Mouse (Mus musculus) heart, embryonic 10.5 days (tissue): ENCODE data around the gene Itgal. TPM values are rescaled to one million over a fixed set of nuclear protein-coding genes. Genes with fewer than 3 reads are reported as not detected.
"Not testable (repeated sequence)": the region's sequence is repeated elsewhere in the genome, so short reads cannot be mapped to it uniquely, and the experiment has no call there.

Experiments
- DNase-seq: peaks from one replicate; pipeline ENCODE4 v3.0.0-alpha.2; 2017; ENCODE audit warnings: low spot score
- H3K27ac ChIP-seq: fragments of 300-500 bp; sonication (generic); 2 replicates; pipeline ENCODE4 v1.5.1; 2016; ENCODE audit warnings: mild to moderate bottlenecking
- H3K27me3 ChIP-seq: fragments of 300-500 bp; sonication (generic); 2 replicates; pipeline ENCODE4 v1.6.1; 2016; ENCODE audit warnings: mild to moderate bottlenecking; ENCODE audit not compliant: poor library complexity, insufficient read depth, severe bottlenecking
- H3K36me3 ChIP-seq: fragments of 300-500 bp; sonication (generic); 2 replicates; pipeline ENCODE4 v1.6.1; 2016; ENCODE audit warnings: mild to moderate bottlenecking, moderate library complexity
- H3K4me1 ChIP-seq: fragments of 300-500 bp; sonication (generic); 2 replicates; pipeline ENCODE4 v1.6.1; 2016; ENCODE audit warnings: mild to moderate bottlenecking
- H3K4me3 ChIP-seq: fragments of 300-500 bp; sonication (generic); 2 replicates; pipeline ENCODE4 v1.5.1; 2016; ENCODE audit warnings: mild to moderate bottlenecking, moderate library complexity
- H3K9me3 ChIP-seq: fragments of 300-500 bp; sonication (generic); 2 replicates; pipeline ENCODE4 v1.6.1; 2016; ENCODE audit warnings: mild to moderate bottlenecking, moderate library complexity
- WGBS: fragments of 180-500 bp; shearing (Covaris S2); methylation state at CpG from one replicate; pipeline ENCODE4 v1.1.7; 2016; 5-methylcytosine and 5-hydroxymethylcytosine counted together
- polyA plus RNA-seq: library from polyadenylated mRNA; unstranded; fragments of >200 nt; fragmentation: Nextera tagmentation; extraction: Ambion mirVana; gene quantifications from 2 replicates; pipeline ENCODE4 v1.2.1, GENCODE M21; 2016

Gene Itgal
- 0.72 and 0.92 TPM in 2 replicates for polyA plus RNA-seq

DNA sequence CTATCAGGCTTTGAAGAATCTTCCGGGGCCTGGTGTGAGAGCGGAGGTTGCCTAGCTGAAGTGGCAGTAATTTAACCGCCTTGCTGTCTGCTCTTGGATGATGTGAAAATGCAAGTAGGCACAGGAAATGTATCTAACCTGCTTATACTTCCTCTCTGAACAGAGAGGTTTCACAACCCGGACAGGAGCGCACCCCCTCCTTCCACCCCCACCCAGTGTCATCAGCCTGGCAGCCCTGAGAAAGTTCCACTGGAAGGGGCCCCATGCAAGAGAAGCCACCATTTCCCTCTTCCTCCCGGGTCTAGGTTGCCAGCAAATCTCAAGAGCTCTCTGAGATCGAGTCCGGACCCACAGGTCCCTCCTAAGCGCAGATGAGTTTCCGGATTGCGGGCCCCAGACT is at the start of gene Itgal:
TSS of gene Itgal (plus strand) at position 163 of the 400 bp plus-strand sequence.
- Histone ChIP-seq H3K27ac (no peak within 1 kb of the TSS), H3K4me3 (no peak within 1 kb of the TSS), H3K36me3 (no peaks in the 10 kb centered on the region), H3K4me1 (peaks cover 7% of the 10 kb centered on the region; the same call in 1 of the 2 replicates), H3K27me3 (0 out of 2 replicates have a peak, but pooled peaks cover 4% of the 10 kb centered on the region), H3K9me3 (no peaks in the 10 kb centered on the region)
- WGBS, result 71% methylated on average over 11 of the region's 11 CpGs
- DNase-seq, result no peak

DNA sequence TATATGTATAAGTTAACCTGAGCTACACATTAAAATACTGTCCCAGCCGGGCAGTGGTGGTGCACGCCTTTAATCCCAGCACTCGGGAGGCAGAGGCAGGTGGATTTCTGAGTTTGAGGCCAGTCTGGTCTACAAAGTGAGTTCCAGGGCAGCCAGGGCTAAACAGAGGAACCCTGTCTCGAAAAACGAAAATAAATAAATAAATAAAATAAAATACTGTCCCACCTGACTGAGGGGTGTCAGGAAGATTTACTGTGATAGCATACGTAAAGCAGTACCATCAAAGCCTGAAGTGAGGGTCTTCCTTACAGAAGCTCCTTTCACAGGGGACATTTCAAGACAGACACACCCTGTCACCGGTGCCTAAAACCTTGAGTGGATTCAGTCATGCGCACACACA is 45.5 kb upstream of the Itgal start:
- peaks cover 46% of the 10 kb centered on the region; the same call in 1 of the 2 replicates for H3K36me3 ChIP-seq
- not testable (repeated sequence) for H3K4me3 ChIP-seq, DNase-seq

DNA sequence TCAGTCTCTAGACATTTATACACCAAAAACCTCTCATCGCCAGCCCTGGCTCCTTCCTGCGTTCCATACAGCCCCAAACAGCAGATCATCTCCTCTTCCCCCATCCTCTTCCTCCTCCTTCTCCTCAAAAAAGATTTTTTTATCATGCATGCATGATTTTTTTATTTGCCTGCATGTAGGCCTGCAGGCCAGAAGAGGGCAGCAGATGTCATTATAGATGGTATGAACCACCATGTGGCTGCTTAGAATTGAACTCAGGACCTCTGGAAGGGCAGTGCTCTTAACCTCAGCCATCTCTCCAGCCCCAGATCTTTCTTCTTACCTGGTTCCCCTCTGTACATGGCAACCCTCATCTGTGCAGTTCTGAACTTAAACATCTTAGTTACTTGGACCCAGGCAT is 43.6 kb upstream of the Itgal start:
- Histone ChIP-seq H3K9me3 (no peaks in the 10 kb centered on the region), H3K36me3 (peaks cover 45% of the 10 kb centered on the region), H3K27ac (no peak overlapping the region), H3K4me3 (no peak overlapping the region; the same call in 1 of the 2 replicates), H3K27me3 (no peaks in the 10 kb centered on the region), H3K4me1 (peaks cover 15% of the 10 kb centered on the region)
- 85% methylated on average over 2 of the region's 2 CpGs for WGBS
- no peak for DNase-seq

More for the DNA sequence above, 45.5 kb upstream of the Itgal start:
- not testable (repeated sequence) for H3K9me3 ChIP-seq, H3K27ac ChIP-seq, H3K27me3 ChIP-seq
- peaks cover 28% of the 10 kb centered on the region for H3K4me1 ChIP-seq
- 91% methylated on average over 8 of the region's 8 CpGs for WGBS

DNA sequence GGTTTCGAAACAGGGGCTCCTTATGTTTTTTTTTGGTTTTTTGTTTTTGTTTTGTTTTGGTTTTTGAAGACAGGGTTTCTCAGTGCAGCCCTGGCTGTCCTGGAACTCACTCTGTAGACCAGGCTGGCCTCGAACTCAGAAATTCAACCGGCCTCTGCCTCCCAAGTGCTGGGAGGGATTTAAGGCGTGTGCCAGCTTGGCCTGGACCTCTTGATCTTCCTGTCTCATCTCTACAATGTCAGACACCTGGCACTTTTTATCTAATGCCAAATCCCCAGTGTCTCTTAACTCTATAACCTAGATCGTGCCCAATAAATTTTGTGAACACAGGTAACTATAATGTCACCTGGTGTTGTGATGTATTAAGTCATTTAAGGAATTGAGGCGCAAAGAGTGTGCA is 42.7 kb upstream of the Itgal start:
- no peaks in the 10 kb centered on the region for H3K9me3 ChIP-seq
- WGBS, result 79% methylated on average over 6 of the region's 6 CpGs
- H3K4me3 ChIP-seq, result peak overlapping the region; percentile 73
- H3K4me1 ChIP-seq, result peaks cover 15% of the 10 kb centered on the region
- peak overlapping the region; percentile 87 for H3K27ac ChIP-seq
- no peak for DNase-seq
- H3K36me3 ChIP-seq, result peaks cover 45% of the 10 kb centered on the region
- H3K27me3 ChIP-seq, result no peaks in the 10 kb centered on the region

DNA sequence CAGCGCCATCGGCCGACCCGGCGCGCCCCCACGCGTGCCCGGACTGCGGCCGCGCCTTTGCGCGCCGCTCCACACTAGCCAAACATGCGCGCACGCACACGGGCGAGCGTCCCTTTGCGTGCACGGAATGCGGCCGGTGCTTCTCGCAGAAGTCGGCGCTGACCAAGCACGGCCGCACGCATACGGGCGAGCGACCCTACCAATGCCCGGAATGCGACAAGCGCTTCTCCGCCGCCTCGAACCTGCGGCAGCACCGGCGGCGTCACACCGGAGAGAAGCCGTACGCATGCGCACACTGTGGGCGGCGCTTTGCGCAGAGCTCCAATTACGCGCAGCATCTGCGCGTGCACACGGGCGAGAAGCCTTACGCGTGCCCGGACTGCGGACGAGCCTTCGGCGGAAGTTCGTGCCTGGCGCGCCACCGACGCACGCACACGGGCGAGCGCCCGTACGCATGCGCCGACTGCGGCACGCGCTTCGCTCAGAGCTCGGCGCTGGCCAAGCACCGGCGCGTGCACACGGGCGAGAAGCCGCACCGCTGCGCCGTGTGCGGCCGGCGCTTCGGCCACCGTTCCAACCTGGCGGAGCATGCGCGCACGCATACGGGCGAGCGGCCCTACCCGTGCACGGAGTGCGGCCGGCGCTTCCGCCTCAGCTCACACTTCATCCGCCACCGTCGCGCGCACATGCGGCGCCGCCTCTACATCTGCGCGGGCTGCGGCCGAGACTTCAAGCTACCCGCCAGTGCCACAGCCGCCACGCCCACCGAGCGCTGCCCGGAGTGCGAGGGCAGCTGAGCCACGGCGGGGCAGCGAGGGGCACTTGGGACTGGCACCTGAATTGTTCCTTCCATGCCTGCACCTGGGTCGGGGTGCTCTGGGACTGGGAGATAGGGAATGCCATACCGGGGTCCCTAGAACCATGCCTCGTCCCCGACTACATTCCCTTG is 42.0 kb upstream of the Itgal start:
- H3K9me3 ChIP-seq, result no peaks in the 10 kb centered on the region
- WGBS, result 1% methylated on average over 136 of the region's 136 CpGs

DNA sequence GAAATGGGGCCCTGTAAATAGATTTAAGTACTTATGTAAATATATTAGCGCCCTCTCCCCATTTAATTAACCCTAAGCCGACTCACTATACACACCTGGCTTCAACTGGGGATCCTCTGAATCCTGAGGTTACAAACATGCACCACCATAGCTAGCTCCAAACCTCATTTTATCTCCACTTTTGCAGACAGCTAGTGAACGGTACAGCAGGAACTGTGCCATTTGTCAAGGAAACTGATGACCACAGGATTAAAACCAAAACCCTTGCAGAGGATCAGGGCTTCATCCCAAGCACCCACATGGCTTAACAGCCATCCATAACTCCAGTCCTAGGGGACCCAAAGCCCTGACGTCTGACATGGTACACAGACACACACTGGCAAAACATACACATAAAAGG is 41.1 kb upstream of the Itgal start:
- Histone ChIP-seq H3K36me3 (peaks cover 34% of the 10 kb centered on the region), H3K4me1 (peaks cover 28% of the 10 kb centered on the region), H3K27me3 (no peaks in the 10 kb centered on the region), H3K27ac (peak overlapping the region; percentile 87), H3K9me3 (no peaks in the 10 kb centered on the region), H3K4me3 (peak overlapping the region; percentile 73)
- no peak for DNase-seq
- 30% methylated on average over 4 of the region's 4 CpGs for WGBS

More for the DNA sequence above, 42.0 kb upstream of the Itgal start:
- Histone ChIP-seq H3K4me3 (peak overlapping the region; percentile 73), H3K36me3 (peaks cover 43% of the 10 kb centered on the region), H3K4me1 (peaks cover 21% of the 10 kb centered on the region), H3K27me3 (no peaks in the 10 kb centered on the region), H3K27ac (peak overlapping the region; percentile 87)
- peak; percentile 97 for DNase-seq

DNA sequence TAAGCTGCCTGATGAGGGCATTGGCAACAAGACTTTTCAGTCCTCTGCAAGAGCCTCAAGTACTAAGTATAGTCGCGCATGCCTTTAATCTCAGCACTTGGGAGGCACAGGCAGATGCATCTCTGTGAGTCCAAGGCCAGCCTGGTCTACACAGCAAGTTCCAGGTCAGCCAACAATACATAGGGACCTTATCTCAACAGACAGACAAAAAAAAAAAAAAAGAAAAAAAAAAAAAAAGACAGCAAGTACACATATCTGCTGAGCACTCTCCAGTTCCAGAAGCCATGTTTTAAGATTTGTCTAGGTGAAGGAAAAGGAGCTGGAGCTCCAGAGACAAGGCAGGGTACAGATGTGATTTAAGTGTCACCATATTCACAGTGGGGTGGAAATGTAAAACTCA is 40.1 kb upstream of the Itgal start:
- Histone ChIP-seq H3K27ac (no peak overlapping the region), H3K4me1 (peaks cover 29% of the 10 kb centered on the region), H3K4me3 (no peak overlapping the region), H3K36me3 (peaks cover 34% of the 10 kb centered on the region), H3K27me3 (no peaks in the 10 kb centered on the region), H3K9me3 (no peaks in the 10 kb centered on the region)
- WGBS, result 86% methylated on average over 2 of the region's 2 CpGs
- DNase-seq, result no peak

DNA sequence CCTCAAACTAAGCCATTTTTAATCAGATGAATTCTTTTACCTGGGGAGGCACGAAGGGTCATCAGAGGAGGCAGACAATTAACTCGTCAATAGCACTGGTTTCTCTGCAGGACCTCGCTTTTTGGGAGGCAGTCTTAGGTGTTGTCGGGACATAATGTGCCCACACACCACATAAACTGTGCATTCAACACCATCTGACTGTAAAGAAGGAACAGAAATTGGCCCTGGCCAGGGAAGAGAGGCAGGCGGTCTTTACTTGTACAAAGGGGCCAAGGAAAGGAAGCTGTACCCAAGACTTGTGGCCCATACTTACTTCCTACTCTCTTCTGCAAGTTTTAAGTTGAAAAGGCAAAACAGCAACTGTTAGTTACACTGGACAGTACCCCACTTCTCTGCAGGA is 39.5 kb upstream of the Itgal start:
- 88% methylated on average over 5 of the region's 5 CpGs for WGBS
- H3K4me1 ChIP-seq, result peaks cover 34% of the 10 kb centered on the region
- no peak overlapping the region for H3K4me3 ChIP-seq
- H3K27me3 ChIP-seq, result no peaks in the 10 kb centered on the region
- no peaks in the 10 kb centered on the region for H3K9me3 ChIP-seq
- H3K27ac ChIP-seq, result no peak overlapping the region
- H3K36me3 ChIP-seq, result peaks cover 32% of the 10 kb centered on the region
- DNase-seq, result no peak

DNA sequence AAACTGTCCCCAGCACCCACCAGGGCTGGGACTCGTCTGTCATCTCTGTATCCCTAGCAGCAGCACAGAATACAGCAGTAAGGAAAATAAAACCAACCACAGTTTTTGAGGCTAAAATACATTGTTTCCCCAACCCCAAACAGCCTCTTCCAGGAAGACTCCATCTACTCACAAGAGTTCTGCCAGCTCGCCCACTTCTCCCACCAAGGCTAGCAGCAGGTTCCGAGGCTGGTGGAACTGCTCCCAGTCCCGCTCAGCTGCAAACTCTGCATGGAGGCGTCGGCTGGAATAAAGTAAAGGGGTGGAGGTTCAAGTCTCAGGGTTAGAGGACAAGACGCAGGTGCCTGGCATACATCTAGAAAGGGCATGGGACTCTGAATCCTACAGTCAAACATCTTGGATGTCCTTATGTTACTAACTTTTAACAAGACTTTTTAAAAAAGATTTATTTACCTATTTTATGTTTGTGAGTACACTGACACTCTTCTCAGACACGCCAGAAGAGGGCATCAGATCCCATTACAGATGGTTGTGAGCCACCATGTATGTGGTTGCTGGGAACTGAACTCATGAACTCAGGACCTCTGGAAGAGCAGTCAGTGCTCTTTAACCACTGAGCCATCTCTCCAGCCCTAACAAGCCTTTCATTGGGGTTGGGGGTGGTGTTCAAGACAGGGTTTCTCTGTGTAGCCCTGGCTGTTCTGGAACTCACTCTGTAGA is 36.7 kb upstream of the Itgal start:
- Histone ChIP-seq H3K4me3 (peak overlapping the region; percentile 76), H3K9me3 (no peaks in the 10 kb centered on the region), H3K27me3 (no peaks in the 10 kb centered on the region), H3K27ac (no peak overlapping the region), H3K36me3 (peaks cover 22% of the 10 kb centered on the region), H3K4me1 (peaks cover 27% of the 10 kb centered on the region)
- WGBS, result 70% methylated on average over 8 of the region's 8 CpGs
- DNase-seq, result no peak

DNA sequence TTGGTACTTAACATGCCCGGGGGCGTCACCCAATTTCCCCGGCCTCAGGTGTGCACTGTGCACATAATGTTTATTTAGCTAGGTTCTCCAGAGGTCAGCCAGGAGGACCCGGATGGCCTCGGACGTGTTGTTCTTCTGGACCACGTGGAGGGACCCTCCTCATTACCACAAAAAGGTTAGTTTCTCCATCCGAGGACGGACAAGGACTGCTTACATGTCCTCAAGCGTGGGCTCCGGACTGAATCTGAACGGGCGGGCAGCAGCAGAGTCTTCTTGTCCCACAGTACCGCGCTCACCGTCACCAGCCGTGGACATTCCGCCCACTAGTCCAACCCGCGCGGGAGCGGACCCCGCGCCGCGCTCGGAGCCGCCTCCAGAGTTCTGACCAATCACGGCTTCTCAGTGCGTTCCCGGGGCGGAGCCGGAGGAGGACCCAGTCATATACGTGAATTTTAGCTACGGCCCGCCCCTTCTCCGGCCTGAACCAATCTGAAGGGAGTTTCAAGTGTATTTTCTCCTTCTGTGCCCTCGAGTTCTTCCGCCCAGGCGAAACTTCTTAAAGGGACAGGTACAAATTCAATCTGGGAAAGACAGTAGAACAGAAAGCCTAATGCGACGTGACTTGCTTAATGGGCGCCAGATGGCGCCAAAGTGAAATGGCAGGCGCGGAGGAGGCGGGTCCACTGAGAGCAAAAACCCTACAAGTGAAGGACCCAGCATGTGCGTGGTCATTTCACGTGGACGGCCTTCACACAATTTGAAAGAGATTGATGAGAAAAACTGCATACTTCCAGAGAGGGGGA is 35.5 kb upstream of the Itgal start, which contains the start of gene Dctpp1:
TSS of gene Dctpp1 (minus strand) at position 401 of the 803 bp plus-strand sequence.
- Histone ChIP-seq H3K36me3 (peaks cover 22% of the 10 kb centered on the region), H3K27ac (peak within 1 kb of the TSS; percentile 87), H3K9me3 (no peaks in the 10 kb centered on the region), H3K27me3 (no peaks in the 10 kb centered on the region), H3K4me1 (peaks cover 19% of the 10 kb centered on the region), H3K4me3 (peak within 1 kb of the TSS; percentile 76)
- peak; percentile 100 for DNase-seq
- under 1% methylated on average over 50 of the region's 50 CpGs for WGBS

DNA sequence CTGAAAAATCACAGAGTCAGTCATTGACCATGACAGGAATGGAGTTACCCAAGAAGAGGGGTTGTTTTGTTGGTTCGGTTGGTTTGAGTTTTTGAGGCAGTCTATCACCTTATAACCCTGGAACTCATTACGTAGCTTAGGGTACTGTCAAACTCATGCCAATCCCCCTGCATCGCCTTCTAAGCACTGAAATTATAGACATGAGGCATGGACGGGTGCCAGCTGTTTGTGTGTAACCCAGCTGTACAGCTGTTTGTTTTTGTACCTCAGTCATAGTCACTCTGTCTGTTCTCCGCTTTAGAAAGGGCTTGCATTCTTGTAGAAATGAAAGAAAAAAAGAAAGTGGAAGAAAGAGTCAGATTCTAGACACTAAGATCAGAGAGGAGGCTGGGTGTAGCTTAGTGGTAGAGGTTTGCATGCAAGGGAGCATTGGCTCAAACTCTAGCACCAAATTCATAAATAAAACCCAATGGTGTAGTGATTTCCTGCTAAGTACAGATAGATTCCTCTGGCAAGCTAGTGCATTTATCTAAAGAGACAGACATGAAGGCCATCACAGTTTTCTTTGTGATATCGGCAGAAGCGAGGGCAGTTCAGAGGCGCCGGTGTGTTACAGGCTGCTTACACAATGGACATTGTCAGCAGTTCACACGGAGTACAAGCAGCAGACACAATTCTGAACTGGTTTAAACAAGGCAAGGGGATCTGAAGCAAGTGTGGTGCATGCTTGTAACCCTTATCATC is 33.7 kb upstream of the Itgal start:
- peaks cover 19% of the 10 kb centered on the region for H3K4me1 ChIP-seq
- no peak overlapping the region for H3K27ac ChIP-seq
- H3K36me3 ChIP-seq, result peaks cover 8% of the 10 kb centered on the region
- WGBS, result 82% methylated on average over 10 of the region's 10 CpGs
- no peaks in the 10 kb centered on the region for H3K27me3 ChIP-seq
- no peaks in the 10 kb centered on the region for H3K9me3 ChIP-seq
- H3K4me3 ChIP-seq, result no peak overlapping the region
- no peak for DNase-seq

DNA sequence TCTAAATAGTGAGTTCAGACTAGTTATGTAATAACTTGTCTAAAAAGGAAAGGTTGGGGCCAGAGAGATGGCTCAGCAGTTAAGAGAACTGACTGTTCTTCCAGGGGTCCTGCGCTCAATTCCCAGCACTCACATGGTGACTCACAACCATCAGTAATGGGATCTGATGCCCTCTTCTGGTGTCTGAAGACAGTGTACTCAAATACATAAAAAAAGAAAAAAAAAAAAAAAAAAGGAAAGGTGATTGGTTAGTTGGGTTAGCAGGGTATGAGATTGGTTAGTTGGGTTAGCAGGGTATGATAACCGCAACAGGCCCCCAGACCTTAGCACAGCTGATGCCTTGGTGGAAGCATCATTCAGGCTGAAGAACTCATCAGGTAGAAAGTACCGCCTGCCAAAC is 32.5 kb upstream of the Itgal start:
- H3K27me3 ChIP-seq, result no peaks in the 10 kb centered on the region
- H3K4me3 ChIP-seq, result no peak overlapping the region
- H3K4me1 ChIP-seq, result peaks cover 19% of the 10 kb centered on the region
- H3K9me3 ChIP-seq, result 0 out of 2 replicates have a peak, but pooled peaks cover 3% of the 10 kb centered on the region
- WGBS, result 90% methylated on average over 3 of the region's 3 CpGs
- no peak for DNase-seq
- no peak overlapping the region for H3K27ac ChIP-seq
- 0 out of 2 replicates have a peak, but pooled peaks cover 5% of the 10 kb centered on the region for H3K36me3 ChIP-seq
